Mouse (Mus musculus) T-helper 1 cell (primary cell): ENCODE data around the gene Hacd2.

ENCODE experiments used
- in situ Hi-C: fragments of 300-600 bp; cut with MboI, MseI; formaldehyde crosslinking; loops from one replicate; pipeline ENCODE4 v1.15.1; 2025; ENCODE audit warnings: high pct_unique_total_duplicates

The Hacd2 gene

DNA sequence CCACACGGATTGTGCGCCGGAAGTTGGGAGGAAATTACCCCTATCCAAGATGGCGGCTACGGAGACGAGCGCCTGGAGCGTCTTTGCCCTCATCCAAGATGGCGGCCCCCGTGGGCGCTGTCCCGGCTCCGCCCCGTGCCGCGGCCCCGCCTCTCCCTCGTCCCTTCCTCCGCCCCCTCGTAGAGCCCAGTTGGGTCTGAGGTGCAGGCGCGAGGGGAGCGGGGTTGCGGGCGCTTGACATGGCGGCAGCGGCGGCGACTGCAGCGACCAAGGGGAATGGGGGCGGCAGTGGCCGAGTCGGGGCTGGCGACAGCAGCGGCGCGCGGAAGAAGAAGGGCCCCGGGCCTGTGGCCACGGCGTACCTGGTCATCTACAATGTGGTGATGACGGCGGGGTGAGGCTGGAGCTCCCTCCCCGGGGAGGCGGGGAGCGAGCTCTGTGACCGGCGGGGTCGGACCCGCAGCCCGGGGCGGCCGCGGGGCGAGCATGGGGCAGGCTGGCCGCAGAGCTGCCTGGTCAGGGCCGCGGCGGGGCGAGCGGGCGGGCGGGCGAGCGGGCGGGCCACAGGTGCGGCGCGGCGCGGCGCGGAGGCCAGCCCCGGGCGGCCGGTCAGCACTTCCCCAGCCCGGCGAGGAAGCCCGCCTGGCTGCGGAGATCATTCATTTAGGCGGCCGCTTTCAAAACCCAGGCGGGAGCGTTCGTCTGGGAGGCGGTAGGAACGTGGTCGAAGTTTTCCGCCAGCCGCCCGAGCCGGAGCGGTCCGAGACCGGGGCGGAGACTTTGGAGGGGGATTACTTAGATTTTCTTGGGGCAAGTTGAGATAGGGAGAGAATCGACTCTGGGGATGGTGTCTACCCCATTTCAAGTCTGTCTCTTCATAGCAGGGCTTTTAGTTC is at the start of gene Hacd2:
Gene Hacd2 (plus strand): TSS at position 187 of the 896 bp plus-strand sequence.
- in situ Hi-C loops = no loop called here

- in situ Hi-C loops = no loop called here
These were observed 49.8 kb upstream of the Hacd2 start for GRCm38 (mm10) chr16:34972471-34972870.

DNA sequence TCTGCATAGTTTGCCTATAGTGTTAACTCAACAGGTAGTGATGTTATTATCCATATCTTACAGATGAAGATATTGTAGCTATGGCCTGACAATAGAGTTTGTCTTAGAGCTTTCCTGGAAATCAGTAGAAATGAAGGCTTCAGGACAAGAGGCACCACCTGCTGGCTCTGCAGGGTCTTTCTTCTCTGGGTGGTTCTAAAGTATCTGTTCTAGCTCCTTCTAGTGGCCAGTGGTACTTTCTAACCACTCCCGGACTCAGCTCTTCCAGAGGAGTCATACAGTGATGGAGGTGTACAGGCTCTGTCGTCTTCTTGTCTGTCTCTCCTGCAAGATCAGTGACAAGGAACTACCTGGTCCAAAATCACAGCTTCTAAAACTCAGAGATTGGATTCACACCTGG is 46.7 kb upstream of the Hacd2 start:
- in situ Hi-C loops = no loop called here

GRCm38 (mm10) chr16:34976630-34977029 is 45.6 kb upstream of the Hacd2 start:
- in situ Hi-C loops = no loop called here

- in situ Hi-C loops = no loop called here
These were observed 44.2 kb upstream of the Hacd2 start for GRCm38 (mm10) chr16:34978018-34978417.

DNA sequence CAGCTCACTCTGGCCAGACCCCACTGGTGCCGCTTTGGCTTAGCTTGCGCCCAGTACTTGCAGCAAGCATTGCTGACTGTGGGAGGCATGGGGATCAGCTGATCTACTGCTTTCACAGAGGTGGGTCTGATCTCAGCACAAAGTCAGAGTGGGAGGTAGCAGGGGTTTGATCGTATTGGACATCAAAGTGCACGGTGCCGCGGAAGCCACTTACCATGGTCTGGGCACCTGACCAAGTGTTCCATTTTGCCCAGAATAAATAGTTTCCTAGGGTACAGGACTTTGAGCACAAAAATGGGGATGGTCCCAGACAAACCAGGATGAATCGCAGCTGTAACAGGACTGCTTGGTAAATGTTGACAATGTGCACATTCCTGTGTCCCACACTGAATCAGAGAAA is 41.2 kb upstream of the Hacd2 start:
- in situ Hi-C loops = no loop called here

DNA sequence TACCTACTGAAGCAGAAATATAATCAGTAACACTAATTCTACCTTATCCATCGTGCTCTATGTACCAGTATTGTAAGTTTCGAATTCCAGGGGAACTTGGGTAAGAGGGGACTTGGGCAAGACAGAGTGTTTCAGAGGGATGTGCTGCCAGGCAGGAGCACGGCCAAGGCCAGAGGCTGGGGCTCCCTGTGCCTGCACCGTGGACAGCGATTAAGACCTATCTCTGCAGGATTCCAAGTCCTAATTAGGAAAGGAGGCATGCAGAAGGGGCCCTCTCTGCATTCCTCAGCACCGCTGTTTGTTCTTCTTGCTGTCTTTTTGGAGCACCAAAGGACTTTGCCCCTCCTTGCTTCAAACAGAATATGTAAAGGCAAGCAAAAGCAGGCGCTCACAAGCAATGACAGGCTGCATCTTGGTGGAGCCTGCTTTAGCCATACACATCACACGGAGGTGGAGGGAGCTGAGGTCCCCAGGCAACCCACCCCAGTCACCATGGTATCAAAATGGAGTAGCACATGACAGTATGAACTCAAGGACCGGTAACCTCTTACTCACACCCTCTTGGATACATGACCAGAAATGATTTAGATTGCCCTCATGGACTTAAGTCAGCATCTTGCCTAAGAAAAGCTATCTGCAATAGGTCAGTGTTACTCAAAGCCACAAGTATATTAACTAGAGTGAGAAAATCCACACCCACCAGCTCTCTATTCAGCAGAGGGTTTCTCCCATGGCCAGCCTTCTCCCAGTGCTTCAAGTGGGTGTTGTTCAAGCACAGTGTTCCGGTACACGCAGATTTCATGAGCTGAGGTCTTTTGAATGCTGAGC is 37.8 kb upstream of the Hacd2 start:
- in situ Hi-C loops = no loop called here

DNA sequence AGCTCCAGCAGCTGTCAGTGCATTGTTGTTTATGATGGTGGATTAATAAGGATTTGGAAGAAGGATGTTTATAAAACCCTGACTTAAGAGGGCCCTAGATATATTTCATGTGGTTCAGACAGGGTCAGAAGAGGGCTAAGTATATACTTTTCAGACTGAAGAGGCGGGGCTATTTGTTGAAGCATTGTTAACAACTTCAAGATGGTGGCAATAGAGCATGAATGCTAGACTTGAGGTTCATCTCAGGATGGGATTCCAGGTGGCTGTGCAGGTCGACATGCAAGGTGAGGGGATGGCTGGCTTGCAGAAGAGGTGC is 37.2 kb upstream of the Hacd2 start:
- in situ Hi-C loops = no loop called here

GRCm38 (mm10) chr16:34986211-34986825 is 35.9 kb upstream of the Hacd2 start:
- in situ Hi-C loops = no loop called here

DNA sequence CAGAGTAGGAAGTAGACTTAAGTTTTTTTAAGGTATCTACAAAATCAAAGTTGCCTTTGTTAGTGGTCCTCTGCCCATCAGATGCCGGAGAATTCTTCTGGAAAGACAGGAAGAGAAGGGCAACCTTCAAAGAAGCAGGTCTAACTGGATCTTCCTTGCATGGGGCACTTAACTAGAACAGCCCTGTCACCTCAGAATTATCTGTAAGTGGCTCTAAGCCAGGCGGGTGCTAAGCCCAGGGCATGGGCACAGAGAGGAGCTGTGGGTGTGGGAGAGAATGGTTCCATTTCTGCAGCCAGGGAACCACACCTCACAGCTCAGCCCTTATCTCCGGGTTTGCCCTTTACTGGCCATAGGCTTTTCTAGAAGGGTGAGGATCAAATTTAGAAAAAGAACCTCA is 30.9 kb upstream of the Hacd2 start:
- in situ Hi-C loops = no loop called here

DNA sequence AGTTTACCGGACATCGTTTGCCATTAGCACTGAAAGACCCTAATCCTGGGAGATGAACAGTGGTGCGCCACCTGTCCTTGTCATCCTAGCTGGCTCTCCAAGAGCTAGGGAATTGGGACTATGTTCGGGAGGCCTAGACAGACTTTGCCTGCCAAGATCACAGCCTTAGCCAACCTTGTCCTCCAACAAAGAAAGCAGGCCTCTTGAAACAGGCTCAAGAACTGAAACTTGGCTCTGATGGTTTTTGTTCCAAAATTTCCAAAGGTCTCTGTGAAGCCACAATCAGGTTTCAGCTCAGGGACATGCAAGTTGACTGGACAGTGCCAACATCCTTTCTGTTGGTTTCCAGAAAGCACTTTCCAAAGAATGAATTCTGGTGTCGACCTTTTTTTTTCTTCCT is 29.4 kb upstream of the Hacd2 start:
- in situ Hi-C loops = no loop called here

GRCm38 (mm10) chr16:34993694-34994330 is 28.4 kb upstream of the Hacd2 start:
- in situ Hi-C loops = no loop called here

DNA sequence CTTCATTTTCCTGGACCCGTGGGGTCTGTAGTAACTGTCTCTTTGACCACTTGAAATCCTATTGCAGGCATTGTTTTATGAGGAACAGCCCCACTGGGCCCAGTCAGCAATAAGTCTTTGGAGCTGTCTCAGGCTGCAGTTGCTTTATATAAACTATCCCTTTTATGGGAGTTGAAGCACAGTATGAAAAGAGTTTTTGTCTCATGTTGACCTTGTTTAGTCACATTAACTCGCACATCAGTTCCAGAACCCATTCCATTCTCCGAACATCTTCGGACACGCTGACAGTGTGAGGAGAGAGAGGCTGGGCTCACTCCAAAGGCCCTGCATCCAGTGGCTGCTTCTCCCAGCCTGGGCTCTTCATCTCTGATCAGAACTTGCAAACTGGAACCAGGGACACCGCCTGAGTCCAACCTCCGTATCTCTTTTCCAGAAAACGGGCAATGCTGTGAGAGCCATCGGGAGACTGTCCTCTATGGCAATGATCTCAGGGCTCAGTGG is 27.5 kb upstream of the Hacd2 start:
- in situ Hi-C loops = no loop called here

DNA sequence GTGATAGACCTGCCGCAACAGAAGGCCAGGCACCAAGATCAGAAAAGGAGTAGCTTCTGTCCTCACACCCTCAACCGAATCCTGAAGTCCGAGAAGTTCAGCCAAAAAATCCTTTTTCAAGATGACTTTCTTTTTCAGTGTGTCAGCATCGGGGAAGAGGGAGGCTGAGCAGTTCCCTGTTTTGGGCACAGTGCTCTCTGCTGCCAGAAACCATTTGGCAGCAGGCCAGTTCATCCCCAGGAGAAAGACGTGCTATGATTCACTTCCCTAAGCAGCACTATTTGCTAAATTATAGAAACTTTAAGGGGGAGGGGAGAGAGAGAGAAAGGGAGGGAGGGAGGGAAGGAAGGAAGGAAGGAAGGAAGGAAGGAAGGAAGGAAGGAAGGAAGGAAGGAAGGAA is 26.1 kb upstream of the Hacd2 start:
- in situ Hi-C loops = no loop called here

- in situ Hi-C loops = no loop called here
These were observed 25.2 kb upstream of the Hacd2 start for GRCm38 (mm10) chr16:34997052-34997451.

DNA sequence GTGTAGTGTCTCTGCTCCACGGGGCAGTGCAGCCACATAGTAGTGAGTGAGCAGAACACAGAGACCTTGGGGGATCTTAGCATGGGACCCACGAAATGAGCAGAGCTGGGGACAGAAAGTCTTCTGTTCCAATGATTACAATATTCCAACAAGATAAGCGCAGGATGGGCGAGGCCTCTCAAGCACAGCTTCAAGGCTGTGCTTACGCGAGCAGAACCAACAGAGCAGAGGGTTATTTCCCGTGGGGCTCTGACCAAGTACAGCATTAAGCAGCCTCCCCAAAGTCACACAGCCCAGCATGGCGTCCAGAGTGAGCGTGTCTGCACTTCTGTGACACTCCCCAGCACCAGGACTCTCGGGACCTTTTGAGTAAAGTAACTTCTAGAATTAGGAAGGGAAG is 24.7 kb upstream of the Hacd2 start:
- in situ Hi-C loops = no loop called here

GRCm38 (mm10) chr16:34999016-34999415 is 23.2 kb upstream of the Hacd2 start:
- in situ Hi-C loops = no loop called here

GRCm38 (mm10) chr16:34999986-35000385 is 22.2 kb upstream of the Hacd2 start:
- in situ Hi-C loops = no loop called here

- in situ Hi-C loops = no loop called here
These were observed 21.2 kb upstream of the Hacd2 start for GRCm38 (mm10) chr16:35000923-35001560.

DNA sequence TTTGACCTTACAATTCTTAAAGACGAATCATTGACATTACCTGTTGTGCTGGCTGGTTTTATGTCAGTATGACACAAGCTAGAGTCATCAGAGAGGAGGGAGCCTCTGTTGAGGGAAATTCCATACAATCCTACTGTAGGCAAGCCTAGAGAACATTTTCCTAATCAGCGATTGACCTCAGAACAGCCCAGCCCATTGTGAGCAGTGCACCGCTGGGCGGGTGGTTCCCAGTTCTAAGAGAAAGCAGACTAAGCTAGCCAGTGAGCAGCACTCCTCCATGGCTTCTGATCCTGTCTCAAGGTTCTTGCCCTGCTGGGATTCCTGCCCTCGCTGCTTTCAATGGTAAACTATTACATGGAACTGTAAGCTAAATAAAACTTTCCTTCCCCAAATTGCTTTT is 17.9 kb upstream of the Hacd2 start:
- in situ Hi-C loops = no loop called here

GRCm38 (mm10) chr16:35004756-35005155 is 17.5 kb upstream of the Hacd2 start:
- in situ Hi-C loops = no loop called here
